Mouse (Mus musculus) heart, postnatal 10 days (tissue): ENCODE data around the gene Slc25a48. TPM values are rescaled to one million over a fixed set of nuclear protein-coding genes. Genes with fewer than 3 reads are reported as not detected.

Experiments
- DNase-seq, 2 experiments: peaks; one replicate each; pipeline ENCODE4 v3.0.0; 2021
- intact Hi-C: fragments of 180-260 bp; cut with DNase I; formaldehyde crosslinking; loops from one replicate; pipeline ENCODE4 v1.15.1; 2025
- total RNA-seq, 2 experiments: library from RNA; stranded (reverse); gene quantifications; 2 replicates each; pipeline ENCODE4 v1.2.3; 2021

The Slc25a48 gene
- total RNA-seq, 2 experiments from 2014 or later: 0.12 to 0.24 TPM

DNA sequence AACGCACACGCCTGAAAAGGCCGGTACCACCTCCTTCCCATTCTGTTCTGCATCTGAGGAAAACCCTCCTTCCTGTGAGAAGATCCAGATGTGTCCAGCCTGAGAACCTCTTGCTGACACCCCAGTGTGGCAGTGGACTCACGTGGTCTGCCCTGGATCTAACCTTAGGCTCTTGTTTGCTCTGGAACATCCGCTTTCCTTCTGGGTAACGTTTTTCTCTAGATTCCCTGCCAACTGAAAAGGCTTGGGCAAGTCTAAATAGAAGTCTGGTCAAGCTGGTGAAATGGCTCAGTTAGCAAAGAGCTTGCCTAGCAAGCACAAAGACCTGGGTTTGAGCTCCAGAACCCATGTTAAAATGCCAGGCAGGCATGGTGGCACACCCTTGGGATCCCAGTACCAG, 6.8 kb downstream of the Slc25a48 start:
- intact Hi-C loops: no loop called here
- no peak for DNase-seq

DNA sequence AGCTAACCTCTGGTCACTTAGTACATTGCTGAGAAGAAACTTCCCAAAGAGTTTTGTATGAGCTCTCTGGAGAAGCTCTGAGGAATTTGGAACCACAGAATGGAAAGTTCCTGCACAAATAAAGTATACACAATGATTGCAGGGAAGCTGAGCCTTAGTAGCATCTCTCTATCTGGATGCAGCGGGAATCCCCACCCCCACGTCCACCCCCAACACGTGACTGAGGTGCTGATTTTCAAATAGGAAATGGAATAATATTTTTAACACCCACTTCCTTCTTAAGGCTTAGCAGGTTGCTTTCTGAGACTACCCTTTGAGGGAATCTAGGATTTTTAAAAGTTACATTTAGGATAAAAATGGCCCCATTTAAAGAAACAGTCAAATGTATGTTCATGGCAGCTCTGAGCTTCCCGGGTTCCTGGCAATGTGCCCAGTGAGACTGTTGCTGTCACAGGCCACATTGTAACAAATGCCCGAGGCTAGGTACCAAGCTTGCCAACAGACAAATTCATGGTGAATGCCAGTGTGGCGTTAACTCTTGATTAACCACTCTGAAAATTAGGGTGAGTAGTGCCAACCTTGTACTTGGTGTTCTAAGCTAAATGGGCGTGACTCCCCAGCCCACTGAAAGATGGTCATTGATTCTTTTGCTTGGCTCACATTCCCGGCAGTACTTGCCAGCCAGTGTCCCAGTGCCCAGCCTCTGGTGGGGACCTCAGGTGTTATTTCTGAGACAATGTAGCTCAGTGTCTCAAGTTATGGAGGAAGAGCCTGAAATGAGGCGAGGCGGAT, 11.3 kb downstream of the Slc25a48 start:
- intact Hi-C loops: no loop called here
- DNase-seq: no peak

DNA sequence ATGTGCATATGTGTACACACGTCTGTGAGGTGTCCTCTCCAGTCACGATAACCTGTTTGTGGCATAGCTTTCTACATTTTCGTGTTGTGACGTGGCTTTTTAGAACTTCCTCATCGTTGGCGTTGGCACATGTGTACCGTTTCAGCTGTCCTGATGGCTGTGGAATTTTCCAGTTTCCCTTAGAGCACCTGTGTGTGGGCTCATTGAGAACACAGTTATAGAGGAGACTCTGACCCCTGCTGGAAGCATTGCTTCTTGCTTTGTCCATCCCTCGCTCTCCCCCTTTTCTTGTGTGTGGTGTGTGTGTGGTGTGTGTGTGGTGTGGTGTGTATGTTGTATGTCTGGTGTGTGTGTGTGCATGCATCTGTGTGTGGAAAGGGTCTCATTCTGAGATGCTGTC, 11.9 kb downstream of the Slc25a48 start:
- DNase-seq: no peak

DNA sequence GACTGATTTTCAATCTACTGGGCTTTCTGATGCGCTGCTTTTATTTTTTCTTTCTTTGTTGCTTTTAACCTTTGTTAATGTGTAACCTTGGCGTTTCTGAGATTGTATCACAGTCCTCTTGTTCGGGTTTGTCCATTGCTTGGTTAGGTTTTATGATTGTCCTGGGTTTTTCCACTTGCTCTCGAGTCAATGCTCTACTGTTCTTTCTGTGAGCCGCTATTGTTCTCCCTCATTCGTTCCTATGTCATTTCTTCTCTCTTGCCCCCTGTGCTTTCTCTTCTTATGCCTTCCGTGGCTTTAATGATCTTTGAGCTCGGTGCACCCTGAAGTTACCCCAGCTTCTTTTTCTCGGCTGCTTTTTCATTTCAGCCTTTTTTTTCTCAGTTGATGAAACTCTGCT, 19.8 kb downstream of the Slc25a48 start:
- intact Hi-C loops: no loop called here
- no peak for DNase-seq

More for the DNA sequence above, 11.9 kb downstream of the Slc25a48 start:
- intact Hi-C loops: no loop called here

DNA sequence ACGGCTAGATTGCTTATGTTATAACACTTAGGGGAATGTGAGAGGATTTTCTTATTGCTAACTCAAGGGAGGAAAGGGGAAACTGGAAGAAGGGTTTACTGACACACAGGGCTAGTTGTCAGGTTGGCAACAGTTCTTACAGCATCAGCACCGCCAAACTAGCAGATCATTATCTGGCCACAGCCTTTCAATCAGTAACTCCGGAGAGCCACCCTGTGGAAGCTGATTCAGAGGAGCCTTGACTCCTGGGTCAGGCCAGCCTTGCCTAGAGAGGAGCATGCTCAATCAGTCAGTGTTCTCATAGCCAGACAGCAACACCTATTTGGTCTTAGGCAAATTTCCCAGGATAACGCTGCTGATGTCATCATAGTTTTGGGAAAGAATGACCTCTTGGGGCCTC, 23.3 kb downstream of the Slc25a48 start:
- DNase-seq: no peak
- intact Hi-C loops: no loop called here

DNA sequence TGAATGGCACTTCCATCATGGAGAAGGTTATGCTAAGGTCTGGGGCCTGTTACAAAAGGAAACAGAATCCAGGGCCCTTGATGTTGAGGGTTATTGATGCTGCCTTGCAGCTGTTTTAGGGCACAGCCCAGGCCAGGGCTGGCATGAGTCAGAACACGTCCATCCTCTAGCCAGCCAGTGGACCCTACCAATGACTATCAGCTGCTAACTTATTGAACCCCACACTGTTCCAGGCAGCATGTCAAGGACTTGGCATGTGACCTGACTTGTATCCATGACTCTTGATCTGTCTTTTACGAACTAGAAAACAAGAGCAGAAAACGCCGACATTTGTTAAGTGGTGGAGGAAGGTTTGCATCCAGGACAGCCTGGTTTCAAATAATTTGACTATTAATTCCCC, 24.6 kb downstream of the Slc25a48 start:
- DNase-seq: no peak
- intact Hi-C loops: no loop called here

DNA sequence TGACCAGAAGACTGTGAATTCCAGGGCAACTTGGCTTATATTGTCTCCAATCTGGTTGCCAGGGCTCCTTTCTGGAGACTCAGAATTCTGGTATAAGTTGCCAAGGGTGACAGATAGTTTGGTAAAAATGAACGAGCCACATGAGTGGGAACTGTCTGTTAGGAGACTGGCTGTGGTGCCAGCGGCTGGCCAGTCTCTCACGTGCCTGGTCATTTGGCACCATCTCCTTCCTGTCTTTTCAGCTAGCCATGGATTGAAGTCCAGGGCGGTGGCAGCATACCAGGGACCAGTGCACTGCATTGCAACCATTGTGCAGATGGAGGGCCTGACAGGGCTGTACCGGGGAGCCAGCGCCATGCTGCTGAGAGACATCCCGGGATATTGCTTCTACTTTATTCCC, 25.1 kb downstream of the Slc25a48 start:
- DNase-seq: no peak
- intact Hi-C loops: no loop called here

DNA sequence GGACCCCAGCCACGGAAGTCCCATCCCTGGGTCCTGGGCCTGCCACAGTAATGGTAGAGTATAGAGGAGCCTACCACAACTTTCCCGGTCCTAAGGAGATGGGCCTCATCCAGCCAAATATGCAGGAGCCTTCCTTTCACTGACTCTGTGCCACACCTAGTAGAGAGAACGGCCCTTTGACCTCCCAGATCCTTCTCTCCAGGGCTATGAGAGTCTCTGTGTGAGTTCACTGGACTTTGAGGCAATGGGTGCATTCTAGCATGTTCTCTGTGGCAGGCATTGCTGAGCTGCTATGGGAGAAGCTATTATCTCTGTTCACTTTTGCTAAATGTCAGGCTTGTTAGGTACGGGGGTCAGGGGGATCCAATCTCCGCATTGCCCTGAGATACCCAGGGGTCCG, 25.6 kb downstream of the Slc25a48 start:
- intact Hi-C loops: no loop called here
- DNase-seq: no peak

DNA sequence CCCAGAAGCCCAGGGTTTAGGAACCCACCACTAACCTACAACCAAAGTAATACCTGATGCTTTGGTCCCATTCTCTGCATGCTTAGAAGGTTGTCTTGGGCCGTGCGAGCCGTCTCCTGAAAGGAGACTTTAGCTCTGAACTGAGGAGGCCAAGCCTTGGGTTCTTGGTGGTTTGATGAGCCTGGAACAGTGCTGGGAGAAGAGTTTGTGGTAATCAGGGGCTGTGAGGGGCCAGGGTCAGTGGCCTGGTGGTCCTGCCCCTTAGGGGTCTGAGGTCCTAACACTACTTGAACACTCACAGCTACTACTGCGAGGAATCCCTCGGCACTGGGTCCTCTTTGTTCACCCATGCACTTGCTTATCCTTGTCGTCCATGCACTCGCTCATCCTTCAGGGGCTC, 29.6 kb downstream of the Slc25a48 start:
- intact Hi-C loops: no loop called here

DNA sequence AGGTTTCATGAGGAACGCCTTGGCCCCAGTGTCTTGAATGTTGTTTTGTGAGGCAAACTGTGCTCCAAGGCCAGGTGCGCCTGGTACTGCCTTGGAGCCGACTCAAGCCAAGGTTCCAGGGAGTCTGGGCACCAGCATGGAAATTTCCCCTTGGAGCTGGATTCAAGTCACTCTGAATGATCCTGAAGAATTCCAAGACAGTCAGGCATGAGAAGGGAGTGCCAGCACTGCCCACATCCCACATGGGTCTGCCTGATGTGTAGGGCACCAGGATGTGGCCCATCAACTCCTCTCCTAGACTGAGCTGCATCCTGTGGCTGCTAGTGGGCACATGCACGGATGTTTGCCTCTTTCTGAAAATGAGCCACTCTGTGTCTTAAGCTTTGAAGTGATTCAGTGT, 30.4 kb downstream of the Slc25a48 start:
- no peak for DNase-seq
- intact Hi-C loops: no loop called here

More for the DNA sequence above, 29.6 kb downstream of the Slc25a48 start:
- no peak for DNase-seq

DNA sequence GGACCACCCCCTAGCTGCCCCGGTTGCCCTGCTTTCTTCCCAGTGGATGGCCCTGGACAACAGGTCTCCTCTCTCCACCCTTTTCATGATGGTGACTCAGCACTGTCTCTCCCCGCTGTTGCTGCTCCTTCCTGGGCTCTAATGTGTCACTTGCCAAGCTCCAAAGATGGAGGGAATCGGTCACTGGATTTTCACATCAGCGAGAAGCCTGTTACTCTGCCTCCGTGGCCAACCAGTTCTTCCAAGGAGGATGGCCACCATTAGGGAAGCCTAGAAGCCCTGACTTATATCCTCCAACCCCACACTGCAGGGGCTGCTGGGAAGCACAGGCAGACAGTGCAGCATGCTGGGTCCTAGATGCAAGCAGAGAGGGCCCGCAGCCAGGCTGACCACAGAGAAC, 33.1 kb downstream of the Slc25a48 start:
- DNase-seq: no peak

DNA sequence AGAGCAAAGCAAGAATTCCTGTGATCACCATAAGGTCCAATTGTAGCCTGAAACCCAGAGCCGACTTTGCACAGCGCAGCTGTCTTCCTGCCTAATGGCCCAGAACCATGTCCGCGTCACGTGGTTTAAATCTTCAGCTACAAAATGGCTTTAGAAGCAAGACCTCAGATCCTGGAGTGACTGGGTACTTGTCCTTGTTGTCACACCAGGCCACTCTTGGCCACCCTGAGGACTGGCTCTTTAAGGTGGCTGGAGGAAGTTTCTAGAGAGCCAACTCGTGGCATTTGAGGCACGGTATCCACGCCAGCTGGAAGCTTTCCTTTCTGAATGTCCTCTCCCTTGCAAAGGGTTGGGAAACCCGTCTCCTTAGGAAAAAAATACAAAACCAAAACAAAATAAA, 33.8 kb downstream of the Slc25a48 start:
- intact Hi-C loops: no loop called here
- no peak for DNase-seq

More for the DNA sequence above, 33.1 kb downstream of the Slc25a48 start:
- intact Hi-C loops: no loop called here

DNA sequence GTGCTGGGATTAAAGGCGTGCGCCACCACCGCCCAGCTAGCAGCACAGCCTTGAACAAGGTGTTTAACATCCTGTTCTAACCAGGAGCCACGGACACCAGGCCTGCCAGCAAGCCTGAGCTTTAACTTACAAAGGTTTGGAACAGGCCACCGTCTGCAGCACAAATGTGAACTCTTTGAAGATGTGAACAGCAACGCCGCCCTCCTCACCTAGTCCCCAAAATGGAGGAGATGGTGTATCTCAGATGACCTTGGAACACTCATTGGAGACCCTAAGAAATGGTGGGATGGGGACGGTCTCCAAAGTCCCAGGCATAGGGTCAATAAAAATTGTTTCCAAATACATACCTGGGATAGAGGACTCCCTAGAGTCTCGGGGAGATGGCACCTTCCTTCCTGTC, 34.5 kb downstream of the Slc25a48 start:
- no peak for DNase-seq
- intact Hi-C loops: no loop called here

DNA sequence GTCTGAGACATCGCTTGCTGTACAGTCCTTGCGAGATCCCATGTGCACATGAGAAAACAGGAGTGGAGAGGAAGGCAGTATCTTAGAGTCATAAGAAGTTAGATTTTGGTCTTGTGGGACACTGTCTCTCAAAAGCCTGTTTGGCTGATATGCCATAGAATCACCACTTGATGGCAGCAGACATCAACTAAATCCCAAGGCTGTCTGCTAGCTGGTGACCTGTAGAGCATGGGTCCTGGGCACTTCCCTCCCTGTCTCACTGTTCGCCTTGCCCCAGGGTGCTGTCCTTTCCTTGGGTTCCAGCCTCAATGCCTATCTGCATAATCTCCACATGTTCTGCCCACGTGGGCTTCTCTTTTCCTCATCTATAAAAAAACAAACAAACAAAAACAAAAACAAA, 37.2 kb downstream of the Slc25a48 start:
- peak; percentile 64 to 70 for DNase-seq
- intact Hi-C loops: loop anchor here (1.0 to 5.0 kb wide), 7 partner anchors 79 to 783 kb away; no protein-coding TSS in a partner anchor

DNA sequence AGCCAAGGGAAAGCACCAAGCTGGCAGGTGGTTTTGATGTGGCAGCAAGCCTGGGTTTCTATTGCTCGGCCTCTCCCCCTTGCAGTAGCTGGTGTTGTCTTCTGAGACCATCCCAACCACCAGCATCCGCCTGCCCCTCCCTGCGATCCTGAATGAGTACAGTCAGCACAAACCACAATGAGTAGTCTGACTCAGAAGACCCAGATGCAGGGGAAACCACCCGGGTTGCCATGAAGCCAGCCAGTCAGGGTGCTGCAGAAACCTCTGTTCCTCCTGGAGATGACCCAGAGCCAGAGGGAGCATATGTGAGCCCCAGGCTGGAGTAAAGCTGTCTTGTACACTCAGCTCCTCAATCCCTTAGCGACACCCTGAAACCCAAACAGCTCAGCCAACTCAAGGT, 38.6 kb downstream of the Slc25a48 start:
- DNase-seq: no peak
- intact Hi-C loops: loop anchor here (5.0 kb wide), 1 partner anchor 166 kb away; no protein-coding TSS in a partner anchor

DNA sequence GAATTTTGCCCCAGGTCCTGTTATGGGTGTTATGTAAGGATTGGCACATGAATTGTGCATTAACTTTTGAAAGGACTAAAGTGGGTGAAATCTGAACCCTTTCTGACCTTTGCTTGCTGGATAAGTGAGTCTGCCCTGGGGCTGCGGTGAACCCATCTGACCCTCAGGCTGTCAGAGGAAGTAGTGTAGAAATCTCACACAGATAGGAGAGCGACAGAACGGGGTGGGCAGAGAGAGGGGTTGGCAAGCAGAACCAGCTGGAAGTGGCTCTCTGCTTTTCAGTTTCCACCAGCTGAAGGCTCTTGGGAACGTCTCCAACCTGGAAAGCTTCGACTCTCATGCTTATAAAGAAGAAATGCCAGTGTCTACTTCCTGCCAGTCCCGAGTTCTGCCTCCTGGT, 39.1 kb downstream of the Slc25a48 start:
- intact Hi-C loops: loop anchor here (5.0 kb wide), 1 partner anchor 165 kb away; no protein-coding TSS in a partner anchor
- DNase-seq: peak; percentile 7 to 23

DNA sequence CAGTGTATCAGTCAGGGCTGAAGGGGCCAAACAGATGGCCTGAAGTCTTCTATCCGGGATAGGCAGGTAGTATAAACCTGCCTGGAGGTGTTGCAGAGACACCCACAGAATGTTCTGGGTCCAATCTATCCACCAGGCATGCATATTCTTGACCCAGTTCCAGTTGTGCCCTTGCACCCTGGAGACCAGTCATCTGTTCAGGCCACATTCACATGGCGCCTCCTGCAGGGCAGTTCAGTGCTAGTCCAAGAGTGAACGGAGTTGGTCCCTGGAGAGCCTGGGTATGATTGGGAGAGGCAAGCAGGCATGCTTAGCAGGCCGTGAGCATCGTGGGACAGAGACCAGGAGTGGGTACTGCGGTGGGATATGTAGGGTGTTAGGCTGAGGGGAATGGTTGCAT, 39.9 kb downstream of the Slc25a48 start:
- intact Hi-C loops: loop anchor here (5.0 kb wide), 1 partner anchor 164 kb away; no protein-coding TSS in a partner anchor
- no peak for DNase-seq

DNA sequence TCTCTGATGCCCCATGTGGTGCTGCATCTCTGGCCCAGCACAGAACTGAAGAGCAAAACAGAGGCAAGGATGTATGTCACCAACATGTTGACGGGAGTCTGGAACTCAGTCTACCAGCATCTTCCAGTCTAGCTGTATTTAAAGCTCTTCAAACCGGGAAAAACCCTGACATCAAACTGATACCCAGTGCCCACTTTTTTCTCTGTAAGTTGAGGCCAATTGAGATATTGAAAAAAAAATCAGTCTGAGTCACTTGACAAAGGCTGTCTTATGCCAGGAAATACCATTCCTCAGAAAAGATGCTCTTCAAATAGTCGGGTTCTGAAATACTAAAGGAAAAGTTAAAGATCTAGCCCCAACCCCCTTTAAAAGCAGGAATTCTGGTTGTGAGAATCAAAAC, 44.0 kb downstream of the Slc25a48 start, which contains the start of gene Il9:
Gene Il9, minus strand, starts transcription at position 101 of the 400 bp plus-strand sequence.
- DNase-seq: no peak
- intact Hi-C loops: no loop called here

DNA sequence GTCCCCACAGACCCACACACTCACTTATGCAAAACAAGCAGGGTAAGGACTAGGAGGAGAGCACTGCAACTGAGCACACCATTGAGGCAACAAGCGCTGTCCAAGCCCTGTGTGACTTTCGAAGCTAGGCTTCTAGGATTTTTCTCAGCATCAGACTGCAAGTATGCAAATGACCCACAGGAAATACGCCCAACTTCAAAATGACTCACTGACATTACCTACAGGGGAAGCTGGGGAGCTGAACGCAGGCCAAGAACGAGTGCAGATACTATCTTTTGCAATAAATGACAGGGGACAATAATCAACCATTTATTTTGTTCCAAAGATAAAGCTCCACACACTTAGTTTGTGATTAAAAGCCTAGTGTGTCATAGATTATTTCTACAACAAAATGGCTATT, 49.9 kb downstream of the Slc25a48 start:
- DNase-seq: no peak

DNA sequence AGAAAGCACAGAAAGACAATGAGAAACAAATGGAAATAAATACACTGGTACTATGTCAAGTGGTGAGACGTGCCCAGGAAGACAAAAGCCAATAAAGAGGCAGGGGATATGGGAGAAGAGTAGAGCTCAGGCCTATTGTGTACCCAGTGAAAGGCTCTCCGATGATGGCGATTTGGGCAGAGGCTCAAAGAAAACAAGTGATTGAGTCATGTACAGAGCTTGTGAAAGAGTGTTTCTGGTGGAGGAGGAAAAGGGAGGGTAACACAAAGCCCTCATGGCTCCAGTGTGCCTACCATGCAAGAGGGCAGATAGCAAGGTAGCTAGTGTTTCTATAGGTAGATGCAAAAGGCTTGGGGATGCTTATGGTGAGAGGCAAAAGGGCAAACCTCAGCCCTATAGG, 56.3 kb downstream of the Slc25a48 start:
- intact Hi-C loops: no loop called here
- DNase-seq: no peak

More for the DNA sequence above, 49.9 kb downstream of the Slc25a48 start:
- intact Hi-C loops: no loop called here

DNA sequence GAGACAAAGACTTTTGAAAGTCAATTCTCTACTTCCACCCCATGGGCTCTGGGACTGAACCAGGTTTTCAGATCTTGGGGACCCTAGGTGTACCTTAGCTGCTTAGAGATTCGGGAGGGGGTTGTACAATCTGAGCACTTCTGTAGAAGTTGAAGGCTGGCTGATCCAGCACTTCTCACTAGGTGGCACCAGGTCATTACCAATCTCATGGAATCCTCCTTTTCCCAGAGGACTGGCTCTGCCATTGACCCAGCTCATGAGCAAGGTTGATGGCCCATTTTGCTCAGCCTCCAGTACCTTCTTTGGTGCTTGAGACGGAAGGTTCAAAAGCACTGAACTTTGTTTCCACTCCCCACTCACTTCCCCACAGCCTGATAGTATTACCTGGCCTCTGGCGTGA, 62.0 kb downstream of the Slc25a48 start:
- DNase-seq: peak; percentile 22
- intact Hi-C loops: no loop called here

DNA sequence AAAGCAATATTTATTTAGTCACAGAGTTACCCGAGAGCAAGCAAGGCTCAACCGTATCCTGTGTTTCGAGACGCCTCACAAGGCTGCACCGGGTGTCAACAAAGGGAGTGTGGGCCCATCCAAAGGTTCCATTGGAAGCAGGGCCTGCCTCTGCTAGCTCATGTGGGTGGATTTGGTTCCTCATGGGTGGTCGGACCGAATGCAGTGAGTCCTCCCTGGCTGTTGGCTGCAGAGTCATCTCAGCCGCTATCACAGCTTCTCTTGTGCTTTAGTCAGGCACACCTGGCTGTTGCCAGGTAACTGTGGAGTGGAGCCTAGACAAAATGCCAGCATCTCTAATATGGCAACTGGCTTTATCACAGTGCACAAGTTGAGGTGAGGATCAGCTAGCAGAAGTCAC, 62.5 kb downstream of the Slc25a48 start:
- DNase-seq: no peak
- intact Hi-C loops: no loop called here
